Mouse (Mus musculus) lung, embryonic 15.5 days (tissue): ENCODE measurements around the gene Lhfpl3. TPM values are rescaled to one million over a fixed set of nuclear protein-coding genes. Genes with fewer than 3 reads are reported as not detected.

Source experiments
- ATAC-seq: fragments of 200-750 bp; cut with Nextera tagmentation; 2 replicates; pipeline ENCODE4 v1.8.0; 2017; ENCODE audit warnings: moderate number of reproducible peaks, borderline replicate concordance; ENCODE audit not compliant: low FRiP score, low TSS enrichment; ENCODE audit errors: extremely low read depth
- H3K27ac ChIP-seq: fragments of 300-500 bp; sonication (generic); 2 replicates; pipeline ENCODE4 v1.5.1; 2015; ENCODE audit warnings: moderate library complexity, mild to moderate bottlenecking, inconsistent platforms
- H3K27me3 ChIP-seq: fragments of 300-500 bp; sonication (generic); 2 replicates; pipeline ENCODE4 v1.6.1; 2015; ENCODE audit warnings: inconsistent platforms
- H3K36me3 ChIP-seq: fragments of 300-500 bp; sonication (generic); 2 replicates; pipeline ENCODE4 v1.6.1; 2015; ENCODE audit warnings: inconsistent platforms
- H3K4me1 ChIP-seq: fragments of 300-500 bp; sonication (generic); 2 replicates; pipeline ENCODE4 v1.6.1; 2015; ENCODE audit warnings: inconsistent platforms
- H3K4me2 ChIP-seq: fragments of 300-500 bp; sonication (generic); 2 replicates; pipeline ENCODE4 v1.6.1; 2015; ENCODE audit warnings: inconsistent platforms, mild to moderate bottlenecking, moderate library complexity
- H3K4me3 ChIP-seq: fragments of 300-500 bp; sonication (generic); 2 replicates; pipeline ENCODE4 v1.5.1; 2015; ENCODE audit warnings: mild to moderate bottlenecking, inconsistent platforms
- H3K9ac ChIP-seq: fragments of 300-500 bp; sonication (generic); 2 replicates; pipeline ENCODE4 v1.6.1; 2015; ENCODE audit warnings: inconsistent platforms
- H3K9me3 ChIP-seq: fragments of 300-500 bp; sonication (generic); 2 replicates; pipeline ENCODE4 v1.6.1; 2016; ENCODE audit warnings: inconsistent platforms
- WGBS: fragments of 180-500 bp; shearing (Covaris S2); methylation state at CpG from one replicate; pipeline ENCODE4 v1.1.7; 2015; 5-methylcytosine and 5-hydroxymethylcytosine counted together
- polyA plus RNA-seq: library from polyadenylated mRNA; unstranded; fragments of >200 nt; fragmentation: Nextera tagmentation; extraction: Ambion mirVana; gene quantifications from 2 replicates; pipeline ENCODE4 v1.2.1, GENCODE M21; 2015

Lhfpl3 gene
- polyA plus RNA-seq, 1 experiment from 2014 or later = 0.07 TPM

- H3K27ac ChIP-seq = no peak overlapping the region
- no peak for ATAC-seq
- H3K4me1 ChIP-seq = no peaks in the 10 kb centered on the region
- no peak overlapping the region for H3K4me2 ChIP-seq
- H3K4me3 ChIP-seq = no peak overlapping the region
- H3K27me3 ChIP-seq = no peaks in the 10 kb centered on the region
- WGBS = 51% methylated on average over 5 of the region's 5 CpGs
- no peaks in the 10 kb centered on the region for H3K36me3 ChIP-seq
- no peak overlapping the region for H3K9ac ChIP-seq
- H3K9me3 ChIP-seq = no peaks in the 10 kb centered on the region
Observed at GRCm38 (mm10) chr5:22943306-22943705, 197.4 kb downstream of the Lhfpl3 start.

DNA sequence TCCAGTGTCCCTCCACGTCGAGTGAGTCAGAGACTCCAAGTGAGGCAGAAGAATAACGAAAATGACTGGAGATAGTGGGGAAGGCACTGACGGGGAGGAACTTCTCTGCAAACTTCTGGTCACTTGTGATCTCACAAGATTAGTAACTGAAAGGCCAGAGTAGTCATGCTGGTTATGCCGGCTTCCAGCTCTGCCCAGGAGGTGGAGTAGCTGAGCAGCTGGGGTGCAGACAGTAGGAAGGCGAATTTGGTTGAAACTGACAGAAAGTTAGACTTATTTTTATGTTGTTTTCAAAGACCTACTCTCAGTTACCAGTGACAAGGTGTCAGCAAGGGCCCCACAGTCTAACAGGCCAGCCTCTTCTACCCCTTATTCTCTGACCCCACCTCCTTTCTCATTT lies 217.4 kb downstream of the Lhfpl3 start:
- no peaks in the 10 kb centered on the region for H3K27me3 ChIP-seq
- no peak overlapping the region for H3K9ac ChIP-seq
- no peak for ATAC-seq
- no peak overlapping the region for H3K27ac ChIP-seq
- H3K36me3 ChIP-seq = no peaks in the 10 kb centered on the region
- H3K4me1 ChIP-seq = no peaks in the 10 kb centered on the region
- no peak overlapping the region for H3K4me2 ChIP-seq
- no peaks in the 10 kb centered on the region for H3K9me3 ChIP-seq
- WGBS = 49% methylated on average over 6 of the region's 6 CpGs
- H3K4me3 ChIP-seq = no peak overlapping the region

GRCm38 (mm10) chr5:22986771-22987170 lies 240.9 kb downstream of the Lhfpl3 start:
- WGBS = 81% methylated on average over 2 of the region's 2 CpGs
- ATAC-seq = no peak

GRCm38 (mm10) chr5:22999811-23000210 lies 254.0 kb downstream of the Lhfpl3 start:
- Histone ChIP-seq H3K36me3 (no peaks in the 10 kb centered on the region), H3K4me1 (no peaks in the 10 kb centered on the region)
- 66% methylated on average over 3 of the region's 3 CpGs for WGBS

More at GRCm38 (mm10) chr5:22986771-22987170, 240.9 kb downstream of the Lhfpl3 start:
- H3K9me3 ChIP-seq = no peaks in the 10 kb centered on the region
- no peaks in the 10 kb centered on the region for H3K27me3 ChIP-seq
- no peaks in the 10 kb centered on the region for H3K36me3 ChIP-seq
- H3K4me1 ChIP-seq = no peaks in the 10 kb centered on the region
- no peak overlapping the region for H3K9ac ChIP-seq
- H3K27ac ChIP-seq = no peak overlapping the region
- H3K4me3 ChIP-seq = no peak overlapping the region
- H3K4me2 ChIP-seq = no peak overlapping the region

DNA sequence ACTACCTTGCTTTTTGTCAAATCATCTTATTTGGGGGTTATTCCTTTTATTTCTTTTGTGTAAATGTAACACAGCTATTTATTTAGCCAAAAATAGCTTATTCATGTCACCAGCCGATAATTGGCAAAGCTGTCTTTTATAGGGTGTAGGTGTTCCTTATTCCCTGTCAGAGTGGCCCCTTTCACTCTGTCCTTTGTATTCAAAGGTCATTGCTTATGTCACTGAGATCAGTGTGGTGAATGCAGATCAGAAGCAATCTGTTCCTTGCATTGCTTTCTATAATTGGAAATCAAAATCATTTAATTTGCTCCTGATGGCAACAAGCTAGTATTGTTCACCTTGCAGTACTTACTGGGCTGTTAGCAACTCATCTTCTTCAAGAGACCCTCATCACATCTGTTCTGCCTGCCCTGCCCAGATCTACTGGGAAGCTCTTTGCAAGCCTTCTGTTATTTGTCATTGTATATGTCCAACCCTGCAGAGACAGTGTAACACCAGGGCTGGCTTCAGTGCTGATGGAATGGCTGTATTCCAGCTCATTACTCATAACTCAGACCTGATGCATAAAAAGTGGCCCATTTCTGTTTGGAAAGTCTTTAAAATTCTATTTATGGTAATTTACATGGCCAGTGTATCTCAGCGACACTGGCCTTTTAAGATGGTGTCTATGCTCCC lies 257.4 kb downstream of the Lhfpl3 start:
- Histone ChIP-seq H3K27me3 (no peaks in the 10 kb centered on the region), H3K4me1 (no peaks in the 10 kb centered on the region), H3K4me2 (no peak overlapping the region), H3K27ac (no peak overlapping the region), H3K36me3 (no peaks in the 10 kb centered on the region), H3K9ac (no peak overlapping the region), H3K4me3 (no peak overlapping the region), H3K9me3 (no peaks in the 10 kb centered on the region)
- no peak for ATAC-seq
- 73% methylated on average over 2 of the region's 2 CpGs for WGBS

More at GRCm38 (mm10) chr5:22999811-23000210, 254.0 kb downstream of the Lhfpl3 start:
- Histone ChIP-seq H3K4me3 (no peak overlapping the region), H3K4me2 (no peak overlapping the region), H3K27ac (no peak overlapping the region), H3K27me3 (no peaks in the 10 kb centered on the region), H3K9ac (no peak overlapping the region), H3K9me3 (no peaks in the 10 kb centered on the region)
- no peak for ATAC-seq

DNA sequence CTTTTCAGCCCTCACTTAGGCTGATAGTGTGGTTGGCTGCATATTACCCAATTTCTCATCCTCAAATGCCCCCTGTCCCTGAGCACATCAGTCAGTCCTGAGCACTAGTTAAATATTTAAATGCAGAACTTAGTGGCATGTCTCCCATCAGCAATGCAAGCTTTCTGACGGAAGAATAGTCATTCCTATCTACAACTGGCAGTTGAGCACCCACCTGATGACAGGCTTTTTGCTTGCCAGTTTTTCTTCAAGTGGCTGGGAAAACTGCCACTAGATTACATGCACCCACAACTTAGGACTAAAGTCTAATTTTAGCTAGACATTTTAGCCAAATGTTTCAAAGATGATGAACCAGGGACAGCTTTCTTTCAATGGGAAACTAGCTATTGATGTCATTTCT lies 260.3 kb downstream of the Lhfpl3 start:
- Histone ChIP-seq H3K27me3 (no peaks in the 10 kb centered on the region), H3K4me1 (no peaks in the 10 kb centered on the region), H3K27ac (no peak overlapping the region), H3K36me3 (no peaks in the 10 kb centered on the region), H3K9ac (no peak overlapping the region), H3K4me3 (no peak overlapping the region), H3K9me3 (no peaks in the 10 kb centered on the region), H3K4me2 (no peak overlapping the region)
- WGBS = 51% methylated on average over 1 of the region's 1 CpGs
- no peak for ATAC-seq

- Histone ChIP-seq H3K9me3 (no peaks in the 10 kb centered on the region), H3K27ac (no peak overlapping the region), H3K36me3 (no peaks in the 10 kb centered on the region), H3K4me1 (no peaks in the 10 kb centered on the region), H3K27me3 (no peaks in the 10 kb centered on the region), H3K4me2 (no peak overlapping the region), H3K9ac (no peak overlapping the region), H3K4me3 (no peak overlapping the region)
- ATAC-seq = no peak
- WGBS = 51% methylated on average over 1 of the region's 1 CpGs
Observed at GRCm38 (mm10) chr5:23010460-23010859, 264.6 kb downstream of the Lhfpl3 start.

- H3K9ac ChIP-seq = no peak overlapping the region
- no peak for ATAC-seq
- no peaks in the 10 kb centered on the region for H3K4me1 ChIP-seq
- no peak overlapping the region for H3K27ac ChIP-seq
- H3K4me3 ChIP-seq = no peak overlapping the region
- no peaks in the 10 kb centered on the region for H3K27me3 ChIP-seq
- H3K9me3 ChIP-seq = no peaks in the 10 kb centered on the region
- no peaks in the 10 kb centered on the region for H3K36me3 ChIP-seq
- H3K4me2 ChIP-seq = no peak overlapping the region
Observed at GRCm38 (mm10) chr5:23013997-23014396, 268.1 kb downstream of the Lhfpl3 start.

DNA sequence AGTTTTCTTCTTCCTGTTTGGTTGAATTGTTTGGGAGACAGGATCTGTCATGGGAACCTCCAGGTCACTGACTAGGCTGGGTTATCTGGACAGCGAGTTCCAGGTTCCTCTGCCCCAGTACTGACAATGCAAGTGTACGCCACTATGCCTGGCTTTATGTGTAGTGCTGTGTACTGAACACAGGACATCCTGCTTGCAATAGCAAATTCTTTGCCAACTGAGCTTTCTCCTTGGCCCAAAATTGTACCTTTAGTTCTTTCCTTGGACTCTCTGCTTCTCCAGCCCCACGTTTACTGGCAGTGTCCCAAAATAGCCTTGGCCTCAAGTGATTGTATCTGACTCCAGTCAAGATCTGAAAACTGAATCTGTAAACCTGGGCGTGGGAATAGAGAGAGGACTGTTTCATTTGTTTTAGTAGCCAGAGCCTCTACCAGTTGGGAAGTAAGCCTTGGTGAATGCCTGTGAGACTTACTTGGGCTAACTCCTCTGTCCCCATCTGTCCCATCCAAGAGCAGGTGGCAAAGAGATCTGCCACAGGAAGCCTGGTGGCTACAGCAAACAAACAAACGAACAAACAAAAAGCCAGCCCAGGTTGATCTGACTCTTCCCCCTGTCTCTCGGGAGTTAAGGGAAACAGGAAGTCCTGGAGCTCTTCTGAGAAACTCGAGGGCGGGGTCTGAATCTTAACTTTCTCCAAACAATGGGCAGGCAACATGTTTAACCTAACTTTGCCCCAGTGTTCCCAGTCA lies 269.9 kb downstream of the Lhfpl3 start:
- Histone ChIP-seq H3K27me3 (no peaks in the 10 kb centered on the region), H3K4me2 (no peak overlapping the region), H3K36me3 (no peaks in the 10 kb centered on the region), H3K4me1 (no peaks in the 10 kb centered on the region), H3K9me3 (no peaks in the 10 kb centered on the region), H3K9ac (no peak overlapping the region), H3K27ac (no peak overlapping the region), H3K4me3 (no peak overlapping the region)
- 57% methylated on average over 8 of the region's 8 CpGs for WGBS
- ATAC-seq = no peak

- no peak for ATAC-seq
- WGBS = 53% methylated on average over 6 of the region's 6 CpGs
Observed at GRCm38 (mm10) chr5:23034944-23035726, 289.3 kb downstream of the Lhfpl3 start.

GRCm38 (mm10) chr5:23035727-23036029 lies 289.8 kb downstream of the Lhfpl3 start:
- no peak for ATAC-seq
- Histone ChIP-seq H3K4me3 (no peak overlapping the region), H3K9me3 (no peaks in the 10 kb centered on the region), H3K27me3 (no peaks in the 10 kb centered on the region), H3K9ac (no peak overlapping the region), H3K27ac (no peak overlapping the region), H3K36me3 (no peaks in the 10 kb centered on the region), H3K4me2 (no peak overlapping the region), H3K4me1 (no peaks in the 10 kb centered on the region)
- WGBS = 75% methylated on average over 5 of the region's 5 CpGs

More at GRCm38 (mm10) chr5:23034944-23035726, 289.3 kb downstream of the Lhfpl3 start:
- H3K36me3 ChIP-seq = no peaks in the 10 kb centered on the region
- H3K4me1 ChIP-seq = no peaks in the 10 kb centered on the region
- H3K4me3 ChIP-seq = no peak overlapping the region
- H3K9me3 ChIP-seq = no peaks in the 10 kb centered on the region
- H3K9ac ChIP-seq = no peak overlapping the region
- no peak overlapping the region for H3K27ac ChIP-seq
- H3K4me2 ChIP-seq = no peak overlapping the region
- no peaks in the 10 kb centered on the region for H3K27me3 ChIP-seq

GRCm38 (mm10) chr5:23040429-23040828 lies 294.6 kb downstream of the Lhfpl3 start:
- H3K9ac ChIP-seq = no peak overlapping the region
- H3K9me3 ChIP-seq = no peaks in the 10 kb centered on the region
- H3K4me1 ChIP-seq = no peaks in the 10 kb centered on the region
- no peak for ATAC-seq
- WGBS = 54% methylated on average over 4 of the region's 4 CpGs
- H3K27ac ChIP-seq = no peak overlapping the region
- no peak overlapping the region for H3K4me2 ChIP-seq
- no peaks in the 10 kb centered on the region for H3K36me3 ChIP-seq
- no peaks in the 10 kb centered on the region for H3K27me3 ChIP-seq
- H3K4me3 ChIP-seq = no peak overlapping the region
